Mouse (Mus musculus) small intestine, adult 2 months (tissue): Measurements from ENCODE around the gene Ifi211.
"Not testable (repeated sequence)": the region's sequence is repeated elsewhere in the genome, so short reads cannot be mapped to it uniquely, and the experiment has no call there.

Experiments
- CTCF ChIP-seq: fragments of 200-500 bp; IDR thresholded peaks from 2 replicates; pipeline ENCODE4 v1.5.1; 2012; ENCODE audit warnings: low read depth, mild to moderate bottlenecking, control low read depth, inconsistent platforms, low read length, moderate library complexity, mixed read lengths; ENCODE audit not compliant: insufficient replicate concordance, insufficient read length; ENCODE audit errors: extremely low read depth
- POLR2A ChIP-seq: fragments of 200-500 bp; IDR thresholded peaks from 2 replicates; pipeline ENCODE4 v1.6.1; 2012; ENCODE audit warnings: low read depth, mild to moderate bottlenecking, control low read depth, inconsistent platforms, low read length, moderate library complexity

DNA sequence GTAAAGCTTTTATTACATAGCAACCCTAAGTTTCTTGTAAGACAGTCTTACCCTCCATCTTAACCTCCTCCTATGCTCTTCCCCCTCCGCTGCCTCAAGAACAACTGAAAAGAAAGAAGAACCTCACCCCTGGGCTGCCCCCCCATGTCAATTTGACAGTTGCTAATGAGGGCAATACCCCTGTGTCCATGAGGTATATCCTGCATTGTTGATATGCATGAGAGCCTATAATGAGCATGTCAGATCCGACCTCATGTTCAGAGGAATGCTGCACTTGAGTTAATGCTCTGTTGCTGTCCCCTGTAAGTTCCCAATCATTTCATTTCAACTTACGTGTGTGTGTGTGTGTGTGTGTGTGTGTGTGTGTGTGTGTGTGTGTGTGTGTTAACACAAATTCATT, 47.2 kb upstream of the Ifi211 start:
- TF ChIP-seq POLR2A, CTCF: not testable (repeated sequence)
